25 mouse cellular contexts compared by ENCODE assay signal in genomic region chr19:17820046-17820445, GRCm38 (mm10).
"Had no signal": no experiment of that assay in that cellular context is flagged by ENCODE, and none has a peak within 500 bp of the region (broad histone marks: within the 10 kb centered on the region; RNA-seq: fewer than 3 reads in every experiment).

No protein-coding gene starts in this region.

- H3K36me3 ChIP-seq: heart, embryonic 13.5 days; heart, embryonic 15.5 days; hindbrain, embryonic 13.5 days; hindbrain, embryonic 15.5 days; kidney, embryonic 15.5 days; limb, embryonic 13.5 days; limb, embryonic 15.5 days; liver, embryonic 12.5 days had no signal

- H3K27me3 ChIP-seq: heart, embryonic 13.5 days; heart, embryonic 15.5 days; hindbrain, embryonic 13.5 days; hindbrain, embryonic 15.5 days; kidney, embryonic 15.5 days; limb, embryonic 13.5 days; limb, embryonic 15.5 days; liver, embryonic 12.5 days had no signal

- DNase-seq: gastrocnemius, postnatal 14 days; gastrocnemius, postnatal 36 days; heart, adult 11 months; heart, adult 2 months; heart, postnatal 14 days; heart, postnatal 36 days; kidney, adult 11 months; kidney, adult 2 months; kidney, adult 9 months; kidney, postnatal 14 days; kidney, postnatal 36 days; layer of hippocampus, postnatal 36 days had no signal

- H3K9me3 ChIP-seq: heart, embryonic 13.5 days; heart, embryonic 15.5 days; hindbrain, embryonic 13.5 days; hindbrain, embryonic 15.5 days; kidney, embryonic 15.5 days; limb, embryonic 13.5 days; limb, embryonic 15.5 days; liver, embryonic 12.5 days had no signal

- H3K4me1 ChIP-seq: heart, embryonic 15.5 days; hindbrain, embryonic 13.5 days; hindbrain, embryonic 15.5 days; limb, embryonic 13.5 days; liver, embryonic 12.5 days had no signal

- H3K4me2 ChIP-seq: heart, embryonic 11.5 days; heart, embryonic 13.5 days; heart, embryonic 15.5 days; hindbrain, embryonic 13.5 days; hindbrain, embryonic 15.5 days; kidney, embryonic 15.5 days; limb, embryonic 13.5 days; limb, embryonic 15.5 days; liver, embryonic 12.5 days had no signal

- H3K27ac ChIP-seq: heart, adult 2 months; heart, embryonic 13.5 days; heart, embryonic 15.5 days; hindbrain, embryonic 13.5 days; hindbrain, embryonic 15.5 days; kidney, embryonic 15.5 days; kidney, postnatal 0 days; limb, embryonic 13.5 days; limb, embryonic 15.5 days; liver, embryonic 12.5 days; liver, embryonic 14.5 days had no signal

- H3K9ac ChIP-seq: heart, embryonic 13.5 days; heart, embryonic 15.5 days; hindbrain, embryonic 13.5 days; hindbrain, embryonic 15.5 days; kidney, embryonic 15.5 days; limb, embryonic 13.5 days; limb, embryonic 15.5 days; liver, embryonic 12.5 days; liver, embryonic 14.5 days had no signal

- ATAC-seq: intestine, embryonic 16.5 days; liver, embryonic 12.5 days had no signal

- H3K4me3 ChIP-seq: heart, adult 2 months; heart, embryonic 13.5 days; heart, embryonic 15.5 days; hindbrain, embryonic 13.5 days; hindbrain, embryonic 15.5 days; kidney, embryonic 15.5 days; left cerebral cortex, adult 2 months; limb, embryonic 13.5 days; limb, embryonic 15.5 days; liver, embryonic 12.5 days had no signal
